Mouse (Mus musculus) testis, adult 2 months (tissue): ENCODE results near the gene Cnbd2. TPM values are rescaled to one million over a fixed set of nuclear protein-coding genes. Genes with fewer than 3 reads are reported as not detected.
A peak's percentile ranks its signal among the peaks of the same experiment; 100 is the strongest.

Experiments used
- H3K27ac ChIP-seq: fragments of 200-500 bp; 2 replicates; pipeline ENCODE4 v1.5.1; 2012; ENCODE audit warnings: low read depth, low read length; ENCODE audit not compliant: control insufficient read depth, insufficient read depth
- H3K27me3 ChIP-seq: fragments of 200-500 bp; 2 replicates; pipeline ENCODE4 v1.6.1; 2012; ENCODE audit warnings: mild to moderate bottlenecking, low read length, moderate library complexity; ENCODE audit not compliant: control insufficient read depth, insufficient read depth
- H3K36me3 ChIP-seq: fragments of 200-500 bp; 2 replicates; pipeline ENCODE4 v1.6.1; 2012; ENCODE audit warnings: mild to moderate bottlenecking, low read length; ENCODE audit not compliant: control insufficient read depth, insufficient read depth
- H3K4me1 ChIP-seq: fragments of 200-500 bp; 2 replicates; pipeline ENCODE4 v1.6.1; 2012; ENCODE audit warnings: low read length; ENCODE audit not compliant: control insufficient read depth, insufficient read depth
- H3K4me3 ChIP-seq: fragments of 200-500 bp; 2 replicates; pipeline ENCODE4 v1.5.1; 2012; ENCODE audit warnings: low read depth, mild to moderate bottlenecking, low read length, moderate library complexity, mixed read lengths; ENCODE audit not compliant: control insufficient read depth
- CTCF ChIP-seq: fragments of 200-500 bp; IDR thresholded peaks from 2 replicates; pipeline ENCODE4 v1.5.1; 2012; ENCODE audit warnings: low read depth, mild to moderate bottlenecking, inconsistent platforms, low read length, moderate library complexity; ENCODE audit not compliant: control insufficient read depth, insufficient read depth, insufficient replicate concordance
- POLR2A ChIP-seq: fragments of 200-500 bp; IDR thresholded peaks from 2 replicates; pipeline ENCODE4 v1.6.1; 2012; ENCODE audit warnings: low read depth, mild to moderate bottlenecking, inconsistent platforms, low read length, moderate library complexity; ENCODE audit not compliant: control insufficient read depth
- polyA plus RNA-seq: library from polyadenylated mRNA; depleted of rRNA; stranded (reverse); fragments of >200 nt; gene quantifications from 2 replicates; pipeline ENCODE4 v1.2.3, GENCODE M21; 2012

The Cnbd2 gene
- polyA plus RNA-seq, 1 experiment = 95.7 TPM

GRCm38 (mm10) chr2:156311441-156311840 is 658 bp upstream of the Cnbd2 start:
- peak overlapping the region; percentile 99 for H3K27ac ChIP-seq
- no peaks in the 10 kb centered on the region for H3K36me3 ChIP-seq

GRCm38 (mm10) chr2:156311841-156312291 is 233 bp upstream of the Cnbd2 start:
- Histone ChIP-seq H3K36me3 (no peaks in the 10 kb centered on the region), H3K27ac (peak overlapping the region; percentile 99), H3K27me3 (no peaks in the 10 kb centered on the region), H3K4me1 (peaks cover 2% of the 10 kb centered on the region; the same call in 1 of the 2 replicates), H3K4me3 (peak overlapping the region; percentile 96)
- TF ChIP-seq POLR2A = no peak
- TF ChIP-seq CTCF = no peak

More at GRCm38 (mm10) chr2:156311441-156311840, 658 bp upstream of the Cnbd2 start:
- no peak for TF ChIP-seq POLR2A
- TF ChIP-seq CTCF = no peak
- H3K4me1 ChIP-seq = peaks cover 2% of the 10 kb centered on the region; the same call in 1 of the 2 replicates
- no peaks in the 10 kb centered on the region for H3K27me3 ChIP-seq
- H3K4me3 ChIP-seq = peak overlapping the region; percentile 96

GRCm38 (mm10) chr2:156313153-156313552 is 1.1 kb downstream of the Cnbd2 start:
- H3K36me3 ChIP-seq = no peaks in the 10 kb centered on the region
- peak overlapping the region; percentile 96 for H3K4me3 ChIP-seq
- TF ChIP-seq POLR2A (no peak), CTCF (no peak)
- H3K27ac ChIP-seq = peak overlapping the region; percentile 99; the same call in 1 of the 2 replicates
- H3K27me3 ChIP-seq = no peaks in the 10 kb centered on the region
- H3K4me1 ChIP-seq = peaks cover 2% of the 10 kb centered on the region; the same call in 1 of the 2 replicates

- H3K4me1 ChIP-seq = peaks cover 2% of the 10 kb centered on the region; the same call in 1 of the 2 replicates
- TF ChIP-seq POLR2A = no peak
- TF ChIP-seq CTCF = no peak
- H3K27me3 ChIP-seq = no peaks in the 10 kb centered on the region
- H3K4me3 ChIP-seq = peak overlapping the region; percentile 6; the same call in 1 of the 2 replicates
- H3K27ac ChIP-seq = no peak overlapping the region
- no peaks in the 10 kb centered on the region for H3K36me3 ChIP-seq
These were observed 2.7 kb downstream of the Cnbd2 start for GRCm38 (mm10) chr2:156314811-156315210.

DNA sequence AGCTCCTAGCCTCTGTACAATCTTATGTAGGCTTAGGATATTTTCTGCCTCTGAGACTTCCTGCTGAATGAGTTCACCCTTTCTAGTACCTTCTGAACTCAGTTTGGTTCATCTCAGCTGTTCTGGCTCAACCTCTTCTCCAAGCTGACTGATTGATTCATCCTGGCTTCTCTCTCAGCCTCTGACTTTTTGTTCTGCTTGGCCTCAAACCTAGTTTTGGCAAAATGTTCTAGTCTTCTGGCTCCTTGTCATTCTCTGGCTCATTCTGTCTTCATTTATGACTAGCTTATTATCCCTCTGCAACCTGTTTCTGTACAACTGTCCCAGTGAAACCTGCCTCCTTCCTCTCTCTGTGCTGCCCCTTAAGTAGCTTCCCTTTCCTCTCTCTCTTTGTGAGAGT is 6.4 kb downstream of the Cnbd2 start:
- no peaks in the 10 kb centered on the region for H3K36me3 ChIP-seq
- H3K27ac ChIP-seq = no peak overlapping the region
- H3K27me3 ChIP-seq = no peaks in the 10 kb centered on the region
- no peak for TF ChIP-seq POLR2A
- H3K4me1 ChIP-seq = peaks cover 6% of the 10 kb centered on the region
- H3K4me3 ChIP-seq = no peak overlapping the region

- no peak overlapping the region for H3K4me3 ChIP-seq
- H3K27me3 ChIP-seq = no peaks in the 10 kb centered on the region
These were observed 9.4 kb downstream of the Cnbd2 start for GRCm38 (mm10) chr2:156321538-156321937.

DNA sequence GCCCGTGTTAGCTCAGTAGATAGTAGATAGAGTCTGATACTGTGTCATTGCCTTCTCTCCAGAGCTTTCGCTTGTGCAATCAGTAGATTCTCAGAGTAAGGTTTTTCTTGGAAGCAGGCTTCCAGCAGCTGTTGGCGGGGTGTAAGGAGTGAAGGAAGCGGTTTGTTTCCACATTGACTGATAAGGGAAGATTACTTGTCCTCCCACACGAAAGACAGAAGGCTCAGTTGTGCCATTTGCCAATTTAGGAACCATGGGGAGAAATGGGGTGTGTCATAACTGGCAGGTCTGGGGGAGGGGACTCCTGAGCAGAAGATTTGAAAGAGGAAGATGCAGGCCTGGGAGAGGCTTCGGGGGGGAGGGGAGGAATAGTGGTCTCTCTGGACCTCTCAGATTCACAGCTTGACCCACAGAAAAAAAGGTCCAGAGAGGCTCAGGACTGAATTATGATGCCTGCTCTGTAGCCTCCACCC is 12.1 kb downstream of the Cnbd2 start:
- Histone ChIP-seq H3K36me3 (no peaks in the 10 kb centered on the region), H3K4me3 (no peak overlapping the region), H3K4me1 (peaks cover 14% of the 10 kb centered on the region), H3K27ac (peak overlapping the region; percentile 44), H3K27me3 (no peaks in the 10 kb centered on the region)
- TF ChIP-seq CTCF (no peak), POLR2A (no peak)

More at GRCm38 (mm10) chr2:156321538-156321937, 9.4 kb downstream of the Cnbd2 start:
- H3K36me3 ChIP-seq = no peaks in the 10 kb centered on the region
- H3K4me1 ChIP-seq = peaks cover 14% of the 10 kb centered on the region
- TF ChIP-seq POLR2A = no peak
- no peak for TF ChIP-seq CTCF
- H3K27ac ChIP-seq = peak overlapping the region; percentile 34; the same call in 1 of the 2 replicates
